Mouse (Mus musculus): ENCODE data around the gene Gm6268. TPM values are rescaled to one million over a fixed set of nuclear protein-coding genes. Genes with fewer than 3 reads are reported as not detected.

Gene Gm6268
- total and polyA plus RNA-seq, 3 experiments: not detected

- Histone ChIP-seq H3K36me3 (replicated peaks in 1 of 2; ENCODE audit: control insufficient read depth in 1 of 2, insufficient read depth in 1 of 2, low read length in 1 of 2) (no peaks in the 10 kb centered on the region), H3K27ac (ENCODE audit: insufficient read depth, low read depth) (no peak overlapping the region), H3K4me3 (replicated peaks in 1 of 3; ENCODE audit: low read depth in 2 of 3, low read length in 2 of 3, poor library complexity in 1 of 3) (no peak overlapping the region), H3K4me1 (ENCODE audit: control insufficient read depth in 1 of 2, insufficient read depth in 2 of 2) (no peaks in the 10 kb centered on the region), H3K79me2 (replicated peaks; ENCODE audit: control insufficient read depth, extremely low read depth, insufficient read depth, poor library complexity, severe bottlenecking) (no peaks in the 10 kb centered on the region), H3K4me2 (ENCODE audit: insufficient read depth, low read depth, poor library complexity, severe bottlenecking) (no peak overlapping the region), H3K27me3 (replicated peaks) (no peaks in the 10 kb centered on the region), H3K9ac (ENCODE audit: insufficient read depth, low read depth) (no peak overlapping the region), H3K9me3 (replicated peaks; ENCODE audit: low read length) (no peaks in the 10 kb centered on the region)
- no peak for TF ChIP-seq POLR2A (IDR thresholded peaks at IDR 0.05; ENCODE audit: low read depth, low read length)
- no peak for TF ChIP-seq JUN (IDR thresholded peaks at IDR 0.05; ENCODE audit: insufficient read depth, low read depth, low read length)
- TF ChIP-seq RCOR1 (conservative IDR thresholded peaks at IDR 0.05; ENCODE audit: low read depth, low read length): no peak
- no peak for TF ChIP-seq HCFC1 (IDR thresholded peaks at IDR 0.05; ENCODE audit: low read depth, low read length)
- TF ChIP-seq MXI1 (IDR thresholded peaks at IDR 0.05; ENCODE audit: low read depth, low read length): no peak
- TF ChIP-seq ELF1 (IDR thresholded peaks at IDR 0.05; ENCODE audit: low read depth, low read length): no peak
- TF ChIP-seq ZKSCAN1 (IDR thresholded peaks at IDR 0.05; ENCODE audit: borderline replicate concordance, low read depth, low read length): no peak
- no peak for TF ChIP-seq TBP (conservative IDR thresholded peaks at IDR 0.05; ENCODE audit: low read depth, low read length)
- no peak for TF ChIP-seq USF1 (IDR thresholded peaks at IDR 0.05; ENCODE audit: low read depth, low read length)
- TF ChIP-seq UBTF (IDR thresholded peaks at IDR 0.05; ENCODE audit: low read depth, low read length): no peak
- TF ChIP-seq EP300 (IDR thresholded peaks at IDR 0.05; ENCODE audit: low read length): no peak
- in situ Hi-C loops (cut with MboI; ENCODE audit: low pct_ligation_motif_present, low pct_unique_long_range_greater_than_20kb, low sequenced_read_pairs): no loop called here
- DNase-seq (ENCODE audit: extremely low read depth): no peak
- dilution Hi-C loops (cut with MboI; ENCODE audit: extremely low pct_ligation_motif_present, extremely low pct_unique_long_range_greater_than_20kb, low sequenced_read_pairs): no loop called here
Measured at GRCm38 (mm10) chrX:36437932-36438331, 36.9 kb downstream of the Gm6268 start.

Other genes with a start within 250 kb of the Gm6268 start
- gene Zcchc12, start 205.4 kb upstream of the Gm6268 start, total RNA-seq (2012; rRNA removed): not detected in 2 replicates
- gene Zcchc12, start 205.4 kb upstream of the Gm6268 start, total RNA-seq (2014; rRNA removed): not detected in 2 replicates
- gene Zcchc12, start 205.4 kb upstream of the Gm6268 start, polyA plus RNA-seq (2012; ENCODE audit: insufficient read length, low read depth): not detected in 2 replicates
- not detected in 2 replicates for gene Lonrf3, start 72.9 kb upstream of the Gm6268 start, total RNA-seq (2012; rRNA removed)
- gene Lonrf3, start 72.9 kb upstream of the Gm6268 start, total RNA-seq (2014; rRNA removed): not detected in 2 replicates
- not detected in 2 replicates for gene Lonrf3, start 72.9 kb upstream of the Gm6268 start, polyA plus RNA-seq (2012; ENCODE audit: insufficient read length, low read depth)
- not detected in 2 replicates for gene Gm14569, start 90.5 kb downstream of the Gm6268 start, total RNA-seq (2012; rRNA removed)
- gene Gm14569, start 90.5 kb downstream of the Gm6268 start, total RNA-seq (2014; rRNA removed): not detected in 2 replicates
- gene Gm14569, start 90.5 kb downstream of the Gm6268 start, polyA plus RNA-seq (2012; ENCODE audit: insufficient read length, low read depth): not detected in 2 replicates
- gene Pgrmc1, start 196.9 kb downstream of the Gm6268 start, total RNA-seq (2012; rRNA removed): 71.4 and 73.7 TPM in 2 replicates
- 174 and 190 TPM in 2 replicates for gene Pgrmc1, start 196.9 kb downstream of the Gm6268 start, total RNA-seq (2014; rRNA removed)
- 87.2 and 91.4 TPM in 2 replicates for gene Pgrmc1, start 196.9 kb downstream of the Gm6268 start, polyA plus RNA-seq (2012; ENCODE audit: insufficient read length, low read depth)
- 1.7 TPM in 2 replicates for gene Akap17b, start 244.1 kb downstream of the Gm6268 start, total RNA-seq (2012; rRNA removed)
- 2.9 and 3.3 TPM in 2 replicates for gene Akap17b, start 244.1 kb downstream of the Gm6268 start, total RNA-seq (2014; rRNA removed)
- 3.4 and 4.3 TPM in 2 replicates for gene Akap17b, start 244.1 kb downstream of the Gm6268 start, polyA plus RNA-seq (2012; ENCODE audit: insufficient read length, low read depth)

Data from CH12.LX (cell line).